Mouse (Mus musculus) forebrain, embryonic 14.5 days (tissue): ENCODE data around the gene Hmgb2. TPM values are rescaled to one million over a fixed set of nuclear protein-coding genes. Genes with fewer than 3 reads are reported as not detected.
A peak's percentile ranks its signal among the peaks of the same experiment; 100 is the strongest.
"Not testable (repeated sequence)": the region's sequence is repeated elsewhere in the genome, so short reads cannot be mapped to it uniquely, and the experiment has no call there.

Source experiments
- ATAC-seq: fragments of 200-750 bp; cut with Nextera tagmentation; 2 replicates; pipeline ENCODE4 v1.8.0; 2017; ENCODE audit warnings: mild to moderate bottlenecking, moderate library complexity
- DNase-seq: peaks from one replicate; pipeline ENCODE4 v3.0.0-alpha.2; 2015; ENCODE audit warnings: low spot score
- H3K27ac ChIP-seq: fragments of 300-500 bp; sonication (generic); 2 replicates; pipeline ENCODE4 v1.5.1; 2014; ENCODE audit warnings: low read depth, mild to moderate bottlenecking, control low read depth, low read length, moderate library complexity
- H3K27me3 ChIP-seq: fragments of 300-500 bp; sonication (generic); replicated peaks from 2 replicates; pipeline ENCODE4 v1.6.1; 2014; ENCODE audit warnings: low read length, control low read depth, mixed read lengths; ENCODE audit not compliant: control insufficient read depth, insufficient read depth
- H3K36me3 ChIP-seq: fragments of 300-500 bp; sonication (generic); 2 replicates; pipeline ENCODE4 v1.6.1; 2014; ENCODE audit warnings: low read length, control low read depth; ENCODE audit not compliant: control insufficient read depth, insufficient read depth
- H3K4me1 ChIP-seq: fragments of 300-500 bp; sonication (generic); 2 replicates; pipeline ENCODE4 v1.6.1; 2014; ENCODE audit warnings: antibody characterized with exemption, low read length, control low read depth; ENCODE audit not compliant: control insufficient read depth, insufficient read depth
- H3K4me2 ChIP-seq: fragments of 300-500 bp; sonication (generic); 2 replicates; pipeline ENCODE4 v1.6.1; 2014; ENCODE audit warnings: mild to moderate bottlenecking, control low read depth, low read length
- H3K4me3 ChIP-seq: fragments of 300-500 bp; sonication (generic); 2 replicates; pipeline ENCODE4 v1.5.1; 2014; ENCODE audit warnings: low read depth, low read length, control low read depth
- H3K9ac ChIP-seq: fragments of 300-500 bp; sonication (generic); 2 replicates; pipeline ENCODE4 v1.6.1; 2014; ENCODE audit warnings: mild to moderate bottlenecking, low read length, control low read depth, moderate library complexity
- H3K9me3 ChIP-seq: fragments of 300-500 bp; sonication (generic); replicated peaks from 2 replicates; pipeline ENCODE4 v1.6.1; 2016; ENCODE audit warnings: low read length, control low read depth, mixed read lengths; ENCODE audit not compliant: control insufficient read depth
- WGBS: fragments of 180-500 bp; shearing (Covaris S2); extraction: QIAGEN DNeasy Blood & Tissue Kit; methylation state at CpG from one replicate; pipeline ENCODE4 v1.1.7; 2014; 5-methylcytosine and 5-hydroxymethylcytosine counted together
- polyA plus RNA-seq: library from polyadenylated mRNA; unstranded; fragments of >200 nt; fragmentation: Nextera tagmentation; extraction: Ambion mirVana; gene quantifications from 2 replicates; pipeline ENCODE4 v1.2.1, GENCODE M21; 2014

Gene Hmgb2
- polyA plus RNA-seq, 1 experiment from 2014 or later = 201 TPM

GRCm38 (mm10) chr8:57503641-57504040 is 8.1 kb upstream of the Hmgb2 start:
- 49% methylated on average over 5 of the region's 5 CpGs for WGBS

GRCm38 (mm10) chr8:57505500-57505899 is 6.2 kb upstream of the Hmgb2 start:
- H3K9ac ChIP-seq, DNase-seq, H3K4me3 ChIP-seq, H3K27ac ChIP-seq, H3K27me3 ChIP-seq, H3K4me2 ChIP-seq, ATAC-seq, H3K4me1 ChIP-seq, H3K9me3 ChIP-seq, H3K36me3 ChIP-seq: not testable (repeated sequence)
- 74% methylated on average over 1 of the region's 1 CpGs for WGBS

More at GRCm38 (mm10) chr8:57503641-57504040, 8.1 kb upstream of the Hmgb2 start:
- Histone ChIP-seq H3K4me2 (no peak overlapping the region), H3K9ac (no peak overlapping the region), H3K27ac (no peak overlapping the region), H3K4me1 (no peaks in the 10 kb centered on the region), H3K4me3 (no peak overlapping the region), H3K9me3 (no peaks in the 10 kb centered on the region), H3K27me3 (no peaks in the 10 kb centered on the region), H3K36me3 (no peaks in the 10 kb centered on the region)
- DNase-seq (peak; percentile 67), ATAC-seq (no peak)

- H3K27ac ChIP-seq = no peak overlapping the region
- H3K36me3 ChIP-seq = no peaks in the 10 kb centered on the region
- no peak overlapping the region for H3K9ac ChIP-seq
- no peak overlapping the region for H3K4me2 ChIP-seq
- no peaks in the 10 kb centered on the region for H3K4me1 ChIP-seq
- H3K9me3 ChIP-seq = no peaks in the 10 kb centered on the region
- ATAC-seq (no peak), DNase-seq (no peak)
- H3K27me3 ChIP-seq = no peaks in the 10 kb centered on the region
- H3K4me3 ChIP-seq = no peak overlapping the region
- 80% methylated on average over 4 of the region's 4 CpGs for WGBS
These were observed 4.1 kb upstream of the Hmgb2 start for GRCm38 (mm10) chr8:57507556-57508063.

GRCm38 (mm10) chr8:57508657-57509056 is 3.0 kb upstream of the Hmgb2 start:
- 92% methylated on average over 4 of the region's 4 CpGs for WGBS
- Histone ChIP-seq H3K4me2 (no peak overlapping the region), H3K4me1 (no peaks in the 10 kb centered on the region), H3K27me3 (no peaks in the 10 kb centered on the region), H3K9ac (no peak overlapping the region), H3K36me3 (peaks cover 5% of the 10 kb centered on the region; the same call in 1 of the 2 replicates), H3K9me3 (no peaks in the 10 kb centered on the region), H3K4me3 (no peak overlapping the region), H3K27ac (no peak overlapping the region)
- no peak for ATAC-seq
- DNase-seq = no peak

- ATAC-seq (no peak), DNase-seq (no peak)
- H3K9ac ChIP-seq = peak overlapping the region; percentile 78
- no peaks in the 10 kb centered on the region for H3K4me1 ChIP-seq
- peak overlapping the region; percentile 86 for H3K4me3 ChIP-seq
- no peaks in the 10 kb centered on the region for H3K9me3 ChIP-seq
- H3K36me3 ChIP-seq = peaks cover 14% of the 10 kb centered on the region; the same call in 1 of the 2 replicates
- H3K27me3 ChIP-seq = no peaks in the 10 kb centered on the region
- peak overlapping the region; percentile 80 for H3K27ac ChIP-seq
- 1% methylated on average over 31 of the region's 31 CpGs for WGBS
- peak overlapping the region; percentile 96 for H3K4me2 ChIP-seq
These were observed 854 bp upstream of the Hmgb2 start for GRCm38 (mm10) chr8:57510791-57511315.

GRCm38 (mm10) chr8:57512141-57513056 is 692 bp downstream of the Hmgb2 start:
- under 1% methylated on average over 49 of the region's 96 CpGs for WGBS
- H3K9ac ChIP-seq = peak overlapping the region; percentile 99
- H3K4me1 ChIP-seq = no peaks in the 10 kb centered on the region
- H3K27ac ChIP-seq = peak overlapping the region; percentile 98
- H3K4me3 ChIP-seq = peak overlapping the region; percentile 86
- ATAC-seq = peak; percentile 47
- peaks cover 23% of the 10 kb centered on the region; the same call in 1 of the 2 replicates for H3K36me3 ChIP-seq
- peak overlapping the region; percentile 96 for H3K4me2 ChIP-seq
- peak; percentile 54 for DNase-seq
- H3K9me3 ChIP-seq = no peaks in the 10 kb centered on the region
- no peaks in the 10 kb centered on the region for H3K27me3 ChIP-seq

- not testable (repeated sequence) for ATAC-seq, DNase-seq, H3K9me3 ChIP-seq, H3K4me1 ChIP-seq, H3K27me3 ChIP-seq
- Histone ChIP-seq H3K36me3 (peaks cover 28% of the 10 kb centered on the region; the same call in 1 of the 2 replicates), H3K4me2 (peak overlapping the region; percentile 96), H3K9ac (peak overlapping the region; percentile 99), H3K4me3 (peak overlapping the region; percentile 86), H3K27ac (0 out of 2 replicates have a peak overlapping the region, but pooled peaks have one; percentile 98)
- 13% methylated on average over 10 of the region's 10 CpGs for WGBS
These were observed 1.5 kb downstream of the Hmgb2 start for GRCm38 (mm10) chr8:57513178-57513661.

- H3K4me1 ChIP-seq, ATAC-seq, H3K9me3 ChIP-seq, H3K4me3 ChIP-seq, DNase-seq, H3K9ac ChIP-seq, H3K4me2 ChIP-seq, H3K27me3 ChIP-seq, H3K27ac ChIP-seq: not testable (repeated sequence)
- H3K36me3 ChIP-seq = peaks cover 28% of the 10 kb centered on the region; the same call in 1 of the 2 replicates
- 94% methylated on average over 4 of the region's 5 CpGs for WGBS
These were observed 5.0 kb downstream of the Hmgb2 start for GRCm38 (mm10) chr8:57516685-57517084.
